Mouse (Mus musculus): Measurements from ENCODE around the gene Myom1. TPM values are rescaled to one million over a fixed set of nuclear protein-coding genes. Genes with fewer than 3 reads are reported as not detected.

Gene Myom1
- polyA plus RNA-seq, 1 experiment from 2014 or later, result 156 TPM

- Histone ChIP-seq H3K36me3 (peaks cover 84% of the 10 kb centered on the region), H3K9ac (no peak overlapping the region), H3K4me3 (no peak overlapping the region), H3K9me3 (no peaks in the 10 kb centered on the region), H3K27me3 (replicated peaks) (no peaks in the 10 kb centered on the region), H3K4me1 (peaks cover 17% of the 10 kb centered on the region), H3K27ac (replicated peaks) (no peak overlapping the region), H3K4me2 (no peak overlapping the region)
- 83% methylated on average over 8 of the region's 8 CpGs for WGBS
- ATAC-seq (ENCODE audit: extremely low read depth, insufficient number of reproducible peaks, low FRiP score, low TSS enrichment), result no peak
These were observed 103.8 kb downstream of the Myom1 start for GRCm38 (mm10) chr17:71106250-71106649.

GRCm38 (mm10) chr17:71110753-71111265 is 108.4 kb downstream of the Myom1 start:
- H3K27ac ChIP-seq (replicated peaks), result no peak overlapping the region
- no peak overlapping the region for H3K4me2 ChIP-seq
- no peaks in the 10 kb centered on the region for H3K27me3 ChIP-seq (replicated peaks)
- H3K9ac ChIP-seq, result no peak overlapping the region
- H3K36me3 ChIP-seq, result peaks cover 94% of the 10 kb centered on the region
- H3K4me3 ChIP-seq, result no peak overlapping the region
- H3K9me3 ChIP-seq, result no peaks in the 10 kb centered on the region
- no peak for ATAC-seq (ENCODE audit: extremely low read depth, insufficient number of reproducible peaks, low FRiP score, low TSS enrichment)
- WGBS, result 78% methylated on average over 6 of the region's 6 CpGs
- H3K4me1 ChIP-seq, result no peaks in the 10 kb centered on the region

GRCm38 (mm10) chr17:71112689-71113088 is 110.3 kb downstream of the Myom1 start:
- 75% methylated on average over 3 of the region's 3 CpGs for WGBS
- Histone ChIP-seq H3K4me2 (no peak overlapping the region), H3K36me3 (peaks cover 91% of the 10 kb centered on the region), H3K9me3 (no peaks in the 10 kb centered on the region), H3K9ac (no peak overlapping the region), H3K4me3 (no peak overlapping the region), H3K27ac (replicated peaks) (no peak overlapping the region), H3K4me1 (peaks cover 2% of the 10 kb centered on the region), H3K27me3 (replicated peaks) (no peaks in the 10 kb centered on the region)
- ATAC-seq (ENCODE audit: extremely low read depth, insufficient number of reproducible peaks, low FRiP score, low TSS enrichment), result no peak

GRCm38 (mm10) chr17:71114282-71114681 is 111.8 kb downstream of the Myom1 start:
- Histone ChIP-seq H3K4me3 (no peak overlapping the region), H3K9me3 (no peaks in the 10 kb centered on the region), H3K36me3 (peaks cover 85% of the 10 kb centered on the region), H3K9ac (no peak overlapping the region), H3K27me3 (replicated peaks) (no peaks in the 10 kb centered on the region), H3K27ac (replicated peaks) (no peak overlapping the region), H3K4me1 (peaks cover 18% of the 10 kb centered on the region), H3K4me2 (no peak overlapping the region)
- 79% methylated on average over 4 of the region's 4 CpGs for WGBS
- no peak for ATAC-seq (ENCODE audit: extremely low read depth, insufficient number of reproducible peaks, low FRiP score, low TSS enrichment)

GRCm38 (mm10) chr17:71117956-71118355 is 115.5 kb downstream of the Myom1 start:
- Histone ChIP-seq H3K4me3 (no peak overlapping the region), H3K27ac (replicated peaks) (peak overlapping the region; percentile 90), H3K9me3 (no peaks in the 10 kb centered on the region), H3K36me3 (peaks cover 74% of the 10 kb centered on the region), H3K9ac (peak overlapping the region; percentile 30; the same call in 1 of the 2 replicates), H3K4me1 (peaks cover 38% of the 10 kb centered on the region), H3K27me3 (replicated peaks) (no peaks in the 10 kb centered on the region), H3K4me2 (no peak overlapping the region)
- 71% methylated on average over 4 of the region's 4 CpGs for WGBS
- ATAC-seq (ENCODE audit: extremely low read depth, insufficient number of reproducible peaks, low FRiP score, low TSS enrichment), result no peak

- peak overlapping the region; percentile 90 for H3K27ac ChIP-seq (replicated peaks)
- peaks cover 74% of the 10 kb centered on the region for H3K36me3 ChIP-seq
- H3K4me1 ChIP-seq, result peaks cover 38% of the 10 kb centered on the region
- no peak overlapping the region for H3K4me2 ChIP-seq
- H3K4me3 ChIP-seq, result no peak overlapping the region
- H3K9me3 ChIP-seq, result no peaks in the 10 kb centered on the region
- ATAC-seq (ENCODE audit: extremely low read depth, insufficient number of reproducible peaks, low FRiP score, low TSS enrichment), result no peak
- no peaks in the 10 kb centered on the region for H3K27me3 ChIP-seq (replicated peaks)
- 54% methylated on average over 4 of the region's 4 CpGs for WGBS
- no peak overlapping the region for H3K9ac ChIP-seq
These were observed 116.2 kb downstream of the Myom1 start for GRCm38 (mm10) chr17:71118607-71119006.

- H3K4me2 ChIP-seq, result no peak overlapping the region
These were observed 118.2 kb downstream of the Myom1 start for GRCm38 (mm10) chr17:71120626-71121025.

GRCm38 (mm10) chr17:71124061-71124670 is 121.7 kb downstream of the Myom1 start:
- H3K4me3 ChIP-seq, result no peak overlapping the region
- peaks cover 74% of the 10 kb centered on the region for H3K36me3 ChIP-seq
- no peaks in the 10 kb centered on the region for H3K9me3 ChIP-seq
- no peak overlapping the region for H3K27ac ChIP-seq (replicated peaks)
- H3K27me3 ChIP-seq (replicated peaks), result no peaks in the 10 kb centered on the region
- H3K9ac ChIP-seq, result no peak overlapping the region
- WGBS, result 69% methylated on average over 8 of the region's 8 CpGs
- no peak overlapping the region for H3K4me2 ChIP-seq
- H3K4me1 ChIP-seq, result peaks cover 37% of the 10 kb centered on the region
- no peak for ATAC-seq (ENCODE audit: extremely low read depth, insufficient number of reproducible peaks, low FRiP score, low TSS enrichment)

More at GRCm38 (mm10) chr17:71120626-71121025, 118.2 kb downstream of the Myom1 start:
- WGBS, result 10% methylated on average over 4 of the region's 6 CpGs
- H3K4me3 ChIP-seq, result no peak overlapping the region
- H3K27ac ChIP-seq (replicated peaks), result peak overlapping the region; percentile 90
- no peak overlapping the region; the same call in 1 of the 2 replicates for H3K9ac ChIP-seq
- peaks cover 74% of the 10 kb centered on the region for H3K36me3 ChIP-seq
- ATAC-seq (ENCODE audit: extremely low read depth, insufficient number of reproducible peaks, low FRiP score, low TSS enrichment), result peak; percentile 62; the same call in 1 of the 2 replicates
- peaks cover 45% of the 10 kb centered on the region for H3K4me1 ChIP-seq
- no peaks in the 10 kb centered on the region for H3K27me3 ChIP-seq (replicated peaks)
- H3K9me3 ChIP-seq, result no peaks in the 10 kb centered on the region

- no peak overlapping the region for H3K9ac ChIP-seq
- H3K4me2 ChIP-seq, result no peak overlapping the region
- no peak overlapping the region for H3K27ac ChIP-seq (replicated peaks)
- H3K9me3 ChIP-seq, result no peaks in the 10 kb centered on the region
- ATAC-seq (ENCODE audit: extremely low read depth, insufficient number of reproducible peaks, low FRiP score, low TSS enrichment), result no peak
- H3K36me3 ChIP-seq, result peaks cover 69% of the 10 kb centered on the region
- no peak overlapping the region for H3K4me3 ChIP-seq
- H3K27me3 ChIP-seq (replicated peaks), result no peaks in the 10 kb centered on the region
- peaks cover 37% of the 10 kb centered on the region for H3K4me1 ChIP-seq
- 73% methylated on average over 1 of the region's 1 CpGs for WGBS
These were observed 122.2 kb downstream of the Myom1 start for GRCm38 (mm10) chr17:71124674-71125073.

- 64% methylated on average over 12 of the region's 12 CpGs for WGBS
- H3K36me3 ChIP-seq, result peaks cover 68% of the 10 kb centered on the region
These were observed 123.1 kb downstream of the Myom1 start for GRCm38 (mm10) chr17:71125519-71125918.

GRCm38 (mm10) chr17:71126001-71126400 is 123.6 kb downstream of the Myom1 start:
- H3K27me3 ChIP-seq (replicated peaks), result no peaks in the 10 kb centered on the region
- H3K9me3 ChIP-seq, result no peaks in the 10 kb centered on the region
- H3K9ac ChIP-seq, result no peak overlapping the region
- H3K36me3 ChIP-seq, result peaks cover 66% of the 10 kb centered on the region
- no peak overlapping the region for H3K4me2 ChIP-seq
- H3K27ac ChIP-seq (replicated peaks), result no peak overlapping the region
- 72% methylated on average over 12 of the region's 12 CpGs for WGBS
- no peak for ATAC-seq (ENCODE audit: extremely low read depth, insufficient number of reproducible peaks, low FRiP score, low TSS enrichment)
- H3K4me3 ChIP-seq, result no peak overlapping the region
- peaks cover 32% of the 10 kb centered on the region for H3K4me1 ChIP-seq

More at GRCm38 (mm10) chr17:71125519-71125918, 123.1 kb downstream of the Myom1 start:
- no peak overlapping the region for H3K4me3 ChIP-seq
- no peak for ATAC-seq (ENCODE audit: extremely low read depth, insufficient number of reproducible peaks, low FRiP score, low TSS enrichment)
- no peak overlapping the region for H3K27ac ChIP-seq (replicated peaks)
- H3K9me3 ChIP-seq, result no peaks in the 10 kb centered on the region
- no peak overlapping the region for H3K9ac ChIP-seq
- H3K4me1 ChIP-seq, result peaks cover 37% of the 10 kb centered on the region
- H3K27me3 ChIP-seq (replicated peaks), result no peaks in the 10 kb centered on the region
- H3K4me2 ChIP-seq, result no peak overlapping the region
